Mouse (Mus musculus) liver, embryonic 14.5 days (tissue): Measurements from ENCODE around the gene Atp13a2.

Experiments used
- CTCF ChIP-seq: IDR thresholded peaks from 2 replicates; pipeline ENCODE4 v1.5.1; 2016; ENCODE audit warnings: antibody characterized with exemption, low read depth, control low read depth
- EP300 ChIP-seq: IDR thresholded peaks from 2 replicates; pipeline ENCODE4 v1.6.1; 2016; ENCODE audit warnings: antibody characterized with exemption, low read depth

- TF ChIP-seq CTCF (no peak), EP300 (no peak)
These were observed 2.8 kb downstream of the Atp13a2 start for GRCm38 (mm10) chr4:140989447-140989846.
